Mouse (Mus musculus) layer of hippocampus, adult 2 months (tissue): ENCODE results near the gene Ankrd12. TPM values are rescaled to one million over a fixed set of nuclear protein-coding genes. Genes with fewer than 3 reads are reported as not detected.

Experiments
- DNase-seq, 2 experiments: peaks; one replicate each; pipeline ENCODE4 v3.0.0; 2022; ENCODE audit warnings: low spot score in 2 of 2
- H3K27ac ChIP-seq: fragments of 200-600 bp; 2 replicates; pipeline ENCODE4 v1.8.1; 2022
- H3K4me3 ChIP-seq: fragments of 200-600 bp; 2 replicates; pipeline ENCODE4 v1.8.1; 2022; ENCODE audit warnings: mild to moderate bottlenecking
- CTCF ChIP-seq: fragments of 200-600 bp; conservative IDR thresholded peaks from 2 replicates; pipeline ENCODE4 v1.8.1; 2022; ENCODE audit warnings: antibody characterized with exemption, mild to moderate bottlenecking, moderate library complexity
- total RNA-seq, 2 experiments: library from RNA; stranded (reverse); gene quantifications; 2 replicates each; pipeline ENCODE4 v1.2.3; 2021

Gene Ankrd12
- total RNA-seq, 2 experiments from 2014 or later = 229 to 237 TPM

DNA sequence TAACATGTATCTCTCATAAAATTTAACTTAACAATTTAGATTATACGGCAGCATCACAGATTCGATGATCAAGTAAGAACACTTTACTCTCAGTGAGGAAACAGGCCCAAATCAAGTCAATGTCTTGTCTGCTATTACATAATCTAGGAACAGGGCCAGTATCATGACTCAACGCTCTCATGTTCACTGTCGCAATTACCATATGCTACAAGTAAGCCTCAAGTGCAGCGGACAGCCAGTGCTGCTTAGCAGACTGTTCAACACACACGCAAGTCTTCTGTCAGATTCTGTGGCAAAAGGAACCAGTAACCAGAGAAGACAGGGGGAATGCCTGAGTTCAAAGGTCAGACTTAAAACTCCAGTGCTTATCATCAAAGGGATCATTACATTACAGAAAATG lies 145.9 kb downstream of the Ankrd12 start:
- H3K27ac ChIP-seq = peak overlapping the region; percentile 87
- no peak overlapping the region for H3K4me3 ChIP-seq
- DNase-seq = peak; percentile 67 to 89
- no peak for TF ChIP-seq CTCF

DNA sequence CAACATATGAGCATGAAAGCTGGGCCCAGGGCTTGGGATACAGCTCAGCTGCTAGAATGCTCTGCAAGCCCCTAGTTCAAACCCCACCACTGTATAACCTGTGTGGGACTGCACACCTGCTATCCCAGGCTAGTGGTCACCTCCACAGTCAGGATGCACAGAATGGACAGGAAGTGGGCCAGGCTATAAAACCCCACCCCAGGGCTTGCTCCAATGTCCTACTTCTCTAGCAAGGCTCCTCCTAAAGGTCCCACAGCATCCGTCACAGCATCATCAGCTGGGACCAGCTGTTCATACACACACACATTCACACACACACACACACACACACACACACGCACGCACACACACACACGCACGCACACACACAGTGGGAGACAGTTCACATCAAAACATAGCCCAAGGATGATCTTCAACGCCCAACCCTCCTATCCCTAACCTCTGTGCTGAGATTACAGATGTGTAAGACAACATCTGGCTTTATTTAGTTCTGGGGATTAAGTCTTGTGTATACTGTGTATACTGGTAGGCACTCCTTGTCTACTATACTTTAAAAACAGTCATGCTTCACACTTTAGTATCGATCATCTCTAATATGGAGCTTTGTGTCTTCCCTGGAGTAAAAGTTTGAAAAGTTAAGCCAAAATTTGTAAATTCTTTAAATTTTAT lies 146.6 kb downstream of the Ankrd12 start:
- Histone ChIP-seq H3K4me3 (no peak overlapping the region), H3K27ac (peak overlapping the region; percentile 87)
- no peak for TF ChIP-seq CTCF
- DNase-seq = no peak

DNA sequence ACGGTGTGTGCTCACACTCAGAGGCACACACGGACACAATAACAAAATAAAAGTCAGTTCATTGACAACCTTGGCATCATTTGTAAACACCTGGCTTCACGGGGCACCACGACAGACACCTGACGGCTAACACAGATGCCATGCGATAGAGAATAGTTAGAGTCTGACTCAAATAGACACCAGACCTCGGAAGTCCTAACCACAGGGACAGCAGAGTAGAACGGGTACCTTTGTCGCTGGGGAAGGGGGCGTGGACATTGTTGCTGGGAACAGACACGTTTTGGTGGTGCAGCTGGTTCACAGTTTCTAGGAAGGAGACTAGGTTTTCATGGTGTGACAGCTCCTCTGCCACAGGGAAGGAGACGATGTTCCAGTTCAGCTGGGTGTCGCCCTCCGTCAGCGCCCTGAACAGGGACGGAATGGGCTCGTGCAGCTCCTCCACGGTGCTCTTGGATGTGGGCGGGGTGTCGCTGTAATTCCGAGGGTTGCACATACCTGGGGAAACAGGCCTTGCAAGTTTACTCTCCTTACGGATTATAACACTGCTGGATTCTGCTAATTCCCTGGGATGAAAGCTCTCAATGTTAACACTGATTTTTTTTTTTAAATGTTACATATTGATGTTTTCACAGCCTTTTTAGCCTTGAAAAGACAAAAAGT lies 147.4 kb downstream of the Ankrd12 start:
- Histone ChIP-seq H3K27ac (0 out of 2 replicates have a peak overlapping the region, but pooled peaks have one; percentile 23), H3K4me3 (no peak overlapping the region)
- DNase-seq = no peak
- no peak for TF ChIP-seq CTCF

DNA sequence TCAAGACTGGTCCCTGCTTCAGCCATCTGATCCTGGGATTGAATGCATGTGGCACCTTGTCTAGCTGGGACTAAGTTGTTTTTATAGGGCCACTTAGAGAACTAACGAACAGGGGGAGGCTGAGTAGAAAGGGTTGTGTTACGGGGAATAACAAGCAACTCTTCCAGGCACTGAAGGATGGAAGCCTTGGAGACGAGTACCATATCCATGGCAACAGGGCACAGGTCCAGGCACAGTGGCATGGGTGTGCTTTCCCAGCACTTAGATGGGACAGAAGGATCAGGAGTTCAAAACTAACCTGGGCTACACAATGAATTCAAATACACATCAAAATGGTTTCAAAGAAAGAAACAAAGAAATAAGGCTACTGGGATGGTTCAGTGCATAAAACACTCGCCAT lies 149.8 kb downstream of the Ankrd12 start:
- H3K4me3 ChIP-seq = no peak overlapping the region
- H3K27ac ChIP-seq = 0 out of 2 replicates have a peak overlapping the region, but pooled peaks have one; percentile 11
- TF ChIP-seq CTCF = no peak
- DNase-seq = peak; percentile 56 to 64

DNA sequence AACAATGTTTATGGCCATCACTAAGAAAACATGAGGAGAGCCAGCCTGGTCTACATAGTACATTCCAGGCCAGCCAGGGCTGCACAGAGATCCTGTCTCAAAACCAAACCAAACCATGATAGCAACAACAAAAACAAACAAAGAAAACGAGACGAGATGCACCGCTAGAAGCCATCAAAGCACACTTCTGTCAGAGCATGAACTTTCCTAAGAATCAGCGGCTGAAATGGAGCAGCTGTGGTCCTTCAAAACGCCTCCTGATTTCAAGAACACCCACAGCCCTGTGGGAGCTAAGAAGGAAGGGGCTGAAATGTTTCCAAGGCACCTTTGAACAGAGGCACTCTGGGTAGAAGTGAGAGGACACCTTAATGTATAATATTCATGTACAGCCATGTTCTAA lies 152.7 kb downstream of the Ankrd12 start:
- DNase-seq = no peak
- TF ChIP-seq CTCF = no peak
- Histone ChIP-seq H3K27ac (no peak overlapping the region), H3K4me3 (no peak overlapping the region)

DNA sequence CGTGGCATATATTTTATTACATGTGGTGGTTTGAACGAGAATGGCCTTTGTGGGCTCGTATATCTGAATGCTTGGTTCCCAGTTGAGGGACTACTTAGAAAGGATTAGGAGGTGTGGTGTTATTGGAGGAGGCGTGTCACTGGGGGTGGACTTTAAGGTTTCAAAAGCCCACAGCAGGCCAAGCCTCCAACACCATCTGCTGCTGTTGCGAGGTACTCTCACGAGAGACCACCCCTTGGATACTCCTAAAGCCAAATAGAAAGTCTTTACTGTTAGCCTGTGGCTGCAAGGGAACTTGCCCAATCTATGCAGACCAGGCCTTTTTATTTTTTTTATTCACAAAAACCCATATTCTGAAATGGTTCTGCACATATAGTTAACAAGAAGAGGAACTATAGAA lies 154.9 kb downstream of the Ankrd12 start:
- no peak for TF ChIP-seq CTCF
- H3K4me3 ChIP-seq = no peak overlapping the region
- H3K27ac ChIP-seq = no peak overlapping the region
- DNase-seq = no peak

DNA sequence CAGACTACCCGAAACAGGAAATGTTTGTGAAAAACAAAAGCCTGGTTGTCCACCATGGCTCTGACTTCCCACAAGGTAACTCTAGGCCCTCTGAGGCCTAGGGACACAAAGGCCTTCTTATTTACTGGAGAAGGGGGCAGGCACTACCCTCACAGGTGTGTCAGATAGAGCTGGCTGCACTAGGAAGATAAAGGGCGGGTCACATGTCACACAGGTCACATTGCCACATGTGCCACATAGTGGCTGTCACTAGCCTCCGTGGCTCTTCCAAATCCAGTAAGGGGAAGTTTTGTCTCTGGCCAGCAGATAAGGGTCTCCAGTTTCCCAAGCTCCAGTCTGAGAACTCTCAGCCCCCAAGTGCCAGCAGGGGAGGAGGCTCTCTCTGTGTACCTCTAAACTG lies 157.7 kb downstream of the Ankrd12 start:
- H3K27ac ChIP-seq = no peak overlapping the region
- no peak for DNase-seq
- no peak for TF ChIP-seq CTCF
- H3K4me3 ChIP-seq = no peak overlapping the region

DNA sequence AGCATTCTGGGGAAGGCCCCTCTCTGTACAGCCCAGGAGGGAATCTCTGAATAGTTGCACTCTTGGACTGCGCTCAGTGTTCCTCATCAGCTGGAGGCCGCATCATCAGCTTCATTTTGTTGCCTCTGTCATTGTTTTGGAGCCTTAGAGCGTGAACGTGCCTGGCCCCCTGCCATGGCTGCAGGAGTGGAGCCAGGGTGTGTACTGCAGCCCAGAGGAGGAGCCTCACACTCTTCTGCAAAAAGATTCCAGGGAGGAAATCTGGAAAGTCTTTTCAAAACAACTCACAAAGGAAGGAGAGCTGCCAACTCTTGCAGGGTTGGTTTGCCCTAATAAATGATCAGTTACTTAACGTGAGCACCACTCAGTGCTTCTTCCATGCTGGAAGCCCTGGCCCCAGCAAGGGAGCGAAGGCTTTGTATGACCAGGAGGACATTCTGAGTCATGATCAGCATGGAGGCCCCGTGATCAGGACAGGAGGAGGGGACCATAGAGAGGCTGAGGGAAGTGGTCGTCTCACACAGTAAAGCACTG lies 160.7 kb downstream of the Ankrd12 start:
- Histone ChIP-seq H3K4me3 (peak overlapping the region; percentile 33; the same call in 1 of the 2 replicates), H3K27ac (peak overlapping the region; percentile 81)
- TF ChIP-seq CTCF = no peak
- DNase-seq = peak; percentile 70 to 82

Other genes starting within 250 kb of the Ankrd12 start
- 10 to 100 TPM; 54.2 to 56.8 TPM for gene Ralbp1, start 191.3 kb downstream of the Ankrd12 start, total RNA-seq
- 10 to 100 TPM; 25.0 to 29.9 TPM for gene Twsg1, start 125.9 kb downstream of the Ankrd12 start, total RNA-seq
- 100 to 1,000 TPM; 233 to 261 TPM for gene Ndufv2, start 24.5 kb upstream of the Ankrd12 start, total RNA-seq
- gene Washc1, start 34.5 kb upstream of the Ankrd12 start, total RNA-seq = 10 to 100 TPM; 44.2 to 48.1 TPM
- 1 to 10 TPM; 1.1 to 1.5 TPM for gene Ddx11, start 46.4 kb upstream of the Ankrd12 start, total RNA-seq